Mouse (Mus musculus) embryo, embryonic 10.5 days (tissue): Measurements from ENCODE around the gene Ppm1l.
A peak's percentile ranks its signal among the peaks of the same experiment; 100 is the strongest.

Experiments
- DNase-seq: peaks from one replicate; pipeline ENCODE4 v3.0.0-alpha.2; 2015; ENCODE audit warnings: low spot score

Ppm1l gene

DNA sequence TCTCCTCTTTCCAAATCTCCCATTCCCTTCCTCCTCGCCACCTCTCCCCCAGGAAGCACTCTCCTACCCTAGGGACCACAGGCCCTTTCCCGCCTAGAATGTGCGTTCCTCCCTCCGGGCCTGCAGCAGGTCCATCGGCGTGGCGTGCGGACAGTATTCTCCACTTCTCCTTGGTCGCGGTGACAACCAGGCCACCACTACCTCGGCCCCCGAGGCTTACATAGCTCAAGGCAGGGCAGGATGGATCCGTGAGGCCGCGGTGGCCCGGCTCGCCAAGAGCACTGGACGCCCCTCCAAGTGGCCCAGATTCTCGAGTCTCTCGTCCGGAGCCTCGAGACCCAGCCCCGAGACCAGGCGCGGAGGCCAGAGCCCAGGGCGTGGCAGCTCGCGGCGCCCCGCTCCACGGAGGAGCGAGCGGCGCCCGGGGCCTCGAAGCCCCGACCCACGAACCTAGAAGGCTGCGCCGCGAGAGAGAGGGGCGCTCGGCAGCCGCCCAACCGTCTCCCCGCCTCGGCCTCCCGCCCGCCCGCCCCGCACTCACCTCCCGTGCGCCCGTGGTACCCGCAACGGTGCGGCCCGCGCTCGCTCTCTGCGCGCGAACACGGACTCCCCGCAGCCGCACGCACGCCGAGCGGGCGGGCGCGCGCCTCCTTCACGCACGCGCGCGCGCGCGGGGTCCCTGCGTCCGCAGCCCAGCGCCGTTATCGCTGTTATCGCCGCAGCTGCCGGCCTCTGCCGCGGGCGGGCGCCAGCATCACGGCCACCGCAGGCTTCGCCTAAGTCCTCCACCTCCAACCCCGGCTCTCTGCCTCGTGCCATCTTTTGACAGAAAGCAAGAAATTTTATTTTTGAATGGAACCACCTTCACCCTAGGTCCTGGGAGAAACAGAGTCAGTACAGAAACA lies 281.9 kb downstream of the Ppm1l start, which contains the start of gene B3galnt1:
Gene B3galnt1 (minus strand): TSS at position 700 of the 905 bp plus-strand sequence.
- peak; percentile 78 for DNase-seq

DNA sequence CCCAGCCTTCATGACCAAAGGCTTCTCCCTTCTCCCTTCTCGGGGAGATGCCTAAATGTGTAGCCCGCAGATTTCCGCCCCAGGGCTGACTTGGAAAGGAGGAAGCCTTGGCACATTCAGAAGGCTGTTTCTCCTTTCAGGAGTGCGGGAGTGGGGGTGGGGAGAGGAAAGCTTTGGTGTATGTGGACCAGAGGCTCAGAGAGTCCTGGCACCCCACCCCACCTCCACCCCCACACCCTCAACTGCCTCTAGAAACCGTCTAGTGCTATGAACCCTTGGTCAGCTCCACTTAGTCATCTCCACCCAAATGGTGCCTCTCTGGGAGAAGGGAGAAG lies 282.5 kb downstream of the Ppm1l start:
- no peak for DNase-seq

DNA sequence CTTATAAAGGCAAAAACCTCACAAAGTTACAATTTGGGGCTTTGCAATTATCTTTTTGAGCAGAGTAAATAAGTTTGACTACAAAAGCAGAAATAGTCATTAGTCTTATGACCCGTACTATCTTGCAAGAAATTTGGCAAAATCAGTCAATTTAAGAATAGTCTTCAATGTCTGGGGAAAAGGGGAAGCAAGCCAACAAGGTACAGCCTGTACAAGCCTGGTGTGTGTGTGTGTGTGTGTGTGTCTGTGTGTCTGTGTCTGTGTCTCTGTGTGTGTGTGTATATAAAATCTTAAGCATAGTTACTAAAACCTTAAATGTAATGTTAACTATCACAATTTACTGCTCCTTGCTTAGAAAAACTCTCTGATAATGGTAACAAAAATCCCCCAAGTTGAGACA lies 290.3 kb downstream of the Ppm1l start:
- DNase-seq: no peak

DNA sequence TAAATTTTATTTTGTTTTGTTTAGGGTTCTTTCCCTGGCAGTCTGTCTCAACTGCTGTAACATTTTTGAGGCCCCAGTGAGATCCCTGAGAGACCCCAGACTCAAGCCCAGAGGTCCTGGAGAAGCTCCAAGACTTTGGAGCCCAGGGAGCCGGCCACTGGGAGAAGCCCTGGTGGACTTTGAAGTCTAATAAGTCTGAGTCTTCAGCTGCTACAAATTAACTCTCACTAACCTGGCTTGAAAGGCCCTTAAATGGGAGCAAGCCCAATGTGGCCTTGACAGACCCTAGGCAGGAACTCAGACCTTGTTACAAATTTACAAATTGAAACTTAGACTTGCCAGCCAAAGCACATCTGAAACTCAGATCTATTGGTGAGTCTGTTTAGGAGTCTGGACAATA lies 290.8 kb downstream of the Ppm1l start:
- no peak for DNase-seq

DNA sequence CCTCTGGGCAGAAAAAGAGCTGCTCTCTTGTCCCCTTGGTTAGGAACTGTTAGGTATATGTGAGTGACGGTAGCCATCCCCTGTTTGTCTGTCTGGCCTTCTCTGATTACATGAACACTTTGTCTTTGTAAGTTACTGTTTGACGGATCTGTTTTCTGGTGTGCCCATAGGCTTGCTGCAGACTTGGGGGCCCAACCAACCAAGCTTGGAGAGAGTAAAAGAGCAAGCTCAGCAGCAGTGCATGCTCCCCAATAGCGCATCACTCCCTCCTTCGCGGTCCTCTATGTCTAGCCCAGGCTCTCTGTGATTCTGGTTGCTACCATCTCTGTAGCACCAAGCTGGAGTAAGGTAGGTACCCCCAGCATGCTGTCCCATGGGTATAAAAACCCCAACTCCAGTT lies 291.2 kb downstream of the Ppm1l start:
- DNase-seq: no peak
